Mouse (Mus musculus) stomach, embryonic 15.5 days (tissue): Measurements from ENCODE around the gene Tnn. TPM values are rescaled to one million over a fixed set of nuclear protein-coding genes. Genes with fewer than 3 reads are reported as not detected.
A peak's percentile ranks its signal among the peaks of the same experiment; 100 is the strongest.

Experiments
- ATAC-seq: fragments of 200-750 bp; cut with Nextera tagmentation; 2 replicates; pipeline ENCODE4 v1.8.0; 2017; ENCODE audit warnings: low read depth, moderate number of reproducible peaks, moderate TSS enrichment; ENCODE audit not compliant: insufficient read depth, low FRiP score
- H3K27ac ChIP-seq: fragments of 300-500 bp; sonication (generic); 2 replicates; pipeline ENCODE4 v1.5.1; 2015; ENCODE audit warnings: mild to moderate bottlenecking, inconsistent platforms
- H3K27me3 ChIP-seq: fragments of 300-500 bp; sonication (generic); replicated peaks from 2 replicates; pipeline ENCODE4 v1.6.1; 2015; ENCODE audit warnings: inconsistent platforms
- H3K36me3 ChIP-seq: fragments of 300-500 bp; sonication (generic); 2 replicates; pipeline ENCODE4 v1.6.1; 2015; ENCODE audit warnings: inconsistent platforms
- H3K4me1 ChIP-seq: fragments of 300-500 bp; sonication (generic); 2 replicates; pipeline ENCODE4 v1.6.1; 2015; ENCODE audit warnings: inconsistent platforms
- H3K4me2 ChIP-seq: fragments of 300-500 bp; sonication (generic); 2 replicates; pipeline ENCODE4 v1.6.1; 2015; ENCODE audit warnings: mild to moderate bottlenecking, inconsistent platforms
- H3K4me3 ChIP-seq: fragments of 300-500 bp; sonication (generic); replicated peaks from 2 replicates; pipeline ENCODE4 v1.5.1; 2015; ENCODE audit warnings: inconsistent platforms
- H3K9ac ChIP-seq: fragments of 300-500 bp; sonication (generic); 2 replicates; pipeline ENCODE4 v1.6.1; 2015; ENCODE audit warnings: inconsistent platforms
- H3K9me3 ChIP-seq: fragments of 300-500 bp; sonication (generic); 2 replicates; pipeline ENCODE4 v1.6.1; 2016; ENCODE audit warnings: inconsistent platforms
- WGBS: fragments of 180-500 bp; shearing (Covaris S2); methylation state at CpG from one replicate; pipeline ENCODE4 v1.1.7; 2015; 5-methylcytosine and 5-hydroxymethylcytosine counted together
- polyA plus RNA-seq: library from polyadenylated mRNA; unstranded; fragments of >200 nt; fragmentation: Nextera tagmentation; extraction: Ambion mirVana; gene quantifications from 2 replicates; pipeline ENCODE4 v1.2.1, GENCODE M21; 2015

Gene Tnn
- polyA plus RNA-seq, 1 experiment from 2014 or later = 11.6 TPM

GRCm38 (mm10) chr1:160144343-160144742, 9.0 kb downstream of the Tnn start:
- H3K36me3 ChIP-seq = no peaks in the 10 kb centered on the region
- H3K4me3 ChIP-seq = no peak overlapping the region
- H3K4me2 ChIP-seq = no peak overlapping the region
- no peaks in the 10 kb centered on the region for H3K9me3 ChIP-seq
- no peaks in the 10 kb centered on the region for H3K4me1 ChIP-seq
- 59% methylated on average over 7 of the region's 7 CpGs for WGBS
- no peaks in the 10 kb centered on the region for H3K27me3 ChIP-seq
- H3K27ac ChIP-seq = no peak overlapping the region
- ATAC-seq = no peak
- no peak overlapping the region for H3K9ac ChIP-seq

- Histone ChIP-seq H3K4me1 (no peaks in the 10 kb centered on the region), H3K27ac (no peak overlapping the region), H3K9me3 (no peaks in the 10 kb centered on the region), H3K27me3 (no peaks in the 10 kb centered on the region), H3K4me3 (no peak overlapping the region), H3K9ac (no peak overlapping the region), H3K4me2 (no peak overlapping the region), H3K36me3 (no peaks in the 10 kb centered on the region)
- no peak; the same call in 1 of the 2 replicates for ATAC-seq
- 49% methylated on average over 7 of the region's 7 CpGs for WGBS
These were observed 17.0 kb downstream of the Tnn start for GRCm38 (mm10) chr1:160136362-160136890.

- H3K9me3 ChIP-seq = no peaks in the 10 kb centered on the region
- no peak overlapping the region for H3K27ac ChIP-seq
- no peak for ATAC-seq
- no peaks in the 10 kb centered on the region for H3K36me3 ChIP-seq
- no peak overlapping the region for H3K9ac ChIP-seq
- H3K4me2 ChIP-seq = no peak overlapping the region
- no peaks in the 10 kb centered on the region for H3K27me3 ChIP-seq
- no peaks in the 10 kb centered on the region for H3K4me1 ChIP-seq
- 43% methylated on average over 4 of the region's 4 CpGs for WGBS
- no peak overlapping the region for H3K4me3 ChIP-seq
These were observed 19.8 kb downstream of the Tnn start for GRCm38 (mm10) chr1:160133464-160134079.

GRCm38 (mm10) chr1:160123957-160124356, 29.4 kb downstream of the Tnn start:
- peak; percentile 80 for ATAC-seq
- 72% methylated on average over 2 of the region's 2 CpGs for WGBS
- no peaks in the 10 kb centered on the region for H3K9me3 ChIP-seq
- H3K4me3 ChIP-seq = no peak overlapping the region
- no peak overlapping the region for H3K4me2 ChIP-seq
- H3K27ac ChIP-seq = peak overlapping the region; percentile 61; the same call in 1 of the 2 replicates
- H3K36me3 ChIP-seq = no peaks in the 10 kb centered on the region
- H3K9ac ChIP-seq = no peak overlapping the region
- no peaks in the 10 kb centered on the region for H3K4me1 ChIP-seq
- H3K27me3 ChIP-seq = no peaks in the 10 kb centered on the region

GRCm38 (mm10) chr1:160108604-160109003, 44.8 kb downstream of the Tnn start:
- WGBS = 65% methylated on average over 2 of the region's 2 CpGs
- ATAC-seq = no peak
- Histone ChIP-seq H3K27ac (no peak overlapping the region), H3K4me1 (no peaks in the 10 kb centered on the region), H3K36me3 (no peaks in the 10 kb centered on the region), H3K9ac (no peak overlapping the region), H3K9me3 (no peaks in the 10 kb centered on the region), H3K27me3 (no peaks in the 10 kb centered on the region), H3K4me2 (no peak overlapping the region), H3K4me3 (no peak overlapping the region)

- no peak overlapping the region for H3K9ac ChIP-seq
- H3K4me3 ChIP-seq = no peak overlapping the region
- no peaks in the 10 kb centered on the region for H3K4me1 ChIP-seq
- H3K9me3 ChIP-seq = no peaks in the 10 kb centered on the region
- H3K27ac ChIP-seq = no peak overlapping the region
- H3K27me3 ChIP-seq = no peaks in the 10 kb centered on the region
- WGBS = 76% methylated on average over 5 of the region's 5 CpGs
- no peaks in the 10 kb centered on the region for H3K36me3 ChIP-seq
- 0 out of 2 replicates have a peak, but pooled peaks have one; percentile 27 for ATAC-seq
- no peak overlapping the region for H3K4me2 ChIP-seq
These were observed 48.0 kb downstream of the Tnn start for GRCm38 (mm10) chr1:160105426-160105825.

- Histone ChIP-seq H3K4me2 (no peak overlapping the region), H3K4me1 (no peaks in the 10 kb centered on the region), H3K4me3 (no peak overlapping the region), H3K27me3 (no peaks in the 10 kb centered on the region), H3K36me3 (no peaks in the 10 kb centered on the region), H3K9me3 (no peaks in the 10 kb centered on the region), H3K9ac (no peak overlapping the region), H3K27ac (no peak overlapping the region)
- ATAC-seq = no peak
- WGBS = 73% methylated on average over 5 of the region's 5 CpGs
These were observed 52.4 kb downstream of the Tnn start for GRCm38 (mm10) chr1:160100996-160101395.

- ATAC-seq = no peak
These were observed 53.6 kb downstream of the Tnn start for GRCm38 (mm10) chr1:160099659-160100302.

GRCm38 (mm10) chr1:160086651-160087050, 66.7 kb downstream of the Tnn start:
- Histone ChIP-seq H3K9ac (no peak overlapping the region), H3K4me1 (no peaks in the 10 kb centered on the region), H3K4me3 (no peak overlapping the region), H3K4me2 (no peak overlapping the region), H3K27ac (no peak overlapping the region), H3K9me3 (no peaks in the 10 kb centered on the region), H3K36me3 (no peaks in the 10 kb centered on the region), H3K27me3 (no peaks in the 10 kb centered on the region)
- WGBS = 62% methylated on average over 2 of the region's 2 CpGs
- ATAC-seq = no peak

More at GRCm38 (mm10) chr1:160099659-160100302, 53.6 kb downstream of the Tnn start:
- WGBS = 84% methylated on average over 5 of the region's 5 CpGs
- Histone ChIP-seq H3K4me2 (no peak overlapping the region), H3K4me1 (no peaks in the 10 kb centered on the region), H3K27me3 (no peaks in the 10 kb centered on the region), H3K4me3 (no peak overlapping the region), H3K9me3 (no peaks in the 10 kb centered on the region), H3K36me3 (no peaks in the 10 kb centered on the region), H3K27ac (no peak overlapping the region), H3K9ac (no peak overlapping the region)

- Histone ChIP-seq H3K9me3 (no peaks in the 10 kb centered on the region), H3K9ac (no peak overlapping the region), H3K27ac (no peak overlapping the region), H3K4me3 (no peak overlapping the region), H3K4me2 (no peak overlapping the region), H3K36me3 (no peaks in the 10 kb centered on the region), H3K4me1 (no peaks in the 10 kb centered on the region), H3K27me3 (no peaks in the 10 kb centered on the region)
- ATAC-seq = no peak
- 85% methylated on average over 1 of the region's 1 CpGs for WGBS
These were observed 69.1 kb downstream of the Tnn start for GRCm38 (mm10) chr1:160084239-160084638.

- WGBS = 62% methylated on average over 1 of the region's 1 CpGs
- Histone ChIP-seq H3K4me3 (no peak overlapping the region), H3K9me3 (no peaks in the 10 kb centered on the region), H3K27me3 (no peaks in the 10 kb centered on the region), H3K4me2 (no peak overlapping the region), H3K9ac (no peak overlapping the region), H3K27ac (no peak overlapping the region), H3K36me3 (no peaks in the 10 kb centered on the region), H3K4me1 (no peaks in the 10 kb centered on the region)
- ATAC-seq = no peak
These were observed 70.7 kb downstream of the Tnn start for GRCm38 (mm10) chr1:160082647-160083046.

- ATAC-seq = no peak
- Histone ChIP-seq H3K4me3 (no peak overlapping the region), H3K36me3 (no peaks in the 10 kb centered on the region), H3K9ac (no peak overlapping the region), H3K27me3 (no peaks in the 10 kb centered on the region), H3K4me1 (no peaks in the 10 kb centered on the region), H3K4me2 (no peak overlapping the region), H3K27ac (no peak overlapping the region), H3K9me3 (no peaks in the 10 kb centered on the region)
- WGBS = 31% methylated on average over 2 of the region's 2 CpGs
These were observed 72.5 kb downstream of the Tnn start for GRCm38 (mm10) chr1:160080800-160081436.
